Mouse (Mus musculus): ENCODE results near the gene Cachd1. TPM values are rescaled to one million over a fixed set of nuclear protein-coding genes. Genes with fewer than 3 reads are reported as not detected.

Gene Cachd1
- polyA plus RNA-seq, 1 experiment = 37.6 TPM

GRCm38 (mm10) chr4:100992086-100992485, 215.6 kb downstream of the Cachd1 start:
- no peak overlapping the region for H3K4me3 ChIP-seq (ENCODE audit: insufficient read depth, low read length)
- TF ChIP-seq CTCF (IDR thresholded peaks at IDR 0.05; ENCODE audit: borderline replicate concordance, insufficient read depth, low read length) (no peak), POLR2A (IDR thresholded peaks at IDR 0.05; ENCODE audit: low read depth, low read length) (no peak)
- no peak overlapping the region for H3K27ac ChIP-seq (ENCODE audit: insufficient read depth, low read length)
- no peaks in the 10 kb centered on the region for H3K4me1 ChIP-seq (ENCODE audit: control insufficient read depth, insufficient read depth, low read length)

DNA sequence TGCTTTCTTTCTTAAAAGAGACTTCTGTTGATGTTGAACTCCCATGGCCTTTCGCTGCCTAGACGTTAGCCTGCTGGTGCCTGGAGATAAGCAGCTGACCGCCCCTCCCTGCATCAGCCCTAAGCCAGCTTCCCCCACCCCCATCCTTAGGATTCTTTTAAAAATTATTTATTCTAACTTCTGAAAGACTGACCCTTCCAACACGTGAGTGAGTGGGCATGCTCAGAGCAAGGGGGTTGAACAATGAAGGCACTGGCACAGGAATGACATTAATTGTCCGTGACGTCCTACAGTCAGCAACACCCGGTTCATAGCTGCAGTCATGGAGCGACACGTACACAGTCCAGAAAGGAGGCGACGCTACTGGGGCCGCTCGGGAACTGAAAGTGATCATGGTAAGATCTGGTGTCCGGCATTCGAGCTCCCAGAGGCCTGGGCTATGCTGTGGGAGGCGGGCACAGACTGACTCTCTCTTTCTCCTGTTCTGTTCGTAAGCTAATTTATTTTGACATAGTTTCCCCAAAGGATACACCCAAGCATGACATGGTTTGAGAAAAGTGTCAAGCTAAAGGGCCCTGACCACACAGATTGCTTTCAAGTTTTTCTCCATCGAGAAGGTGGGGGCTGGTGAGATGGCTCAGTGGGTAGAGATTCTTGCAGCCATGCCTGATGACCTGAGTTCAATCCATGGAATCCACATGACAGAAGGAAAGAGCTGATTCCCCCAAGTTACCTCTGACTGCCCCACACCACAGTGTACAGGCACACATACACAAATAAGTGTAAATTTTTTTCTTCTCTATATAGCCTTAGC, 218.2 kb downstream of the Cachd1 start:
- H3K4me1 ChIP-seq (ENCODE audit: control insufficient read depth, insufficient read depth, low read length) = no peaks in the 10 kb centered on the region
- no peak overlapping the region for H3K4me3 ChIP-seq (ENCODE audit: insufficient read depth, low read length)
- TF ChIP-seq CTCF (IDR thresholded peaks at IDR 0.05; ENCODE audit: borderline replicate concordance, insufficient read depth, low read length) = no peak
- TF ChIP-seq POLR2A (IDR thresholded peaks at IDR 0.05; ENCODE audit: low read depth, low read length) = no peak
- H3K27ac ChIP-seq (ENCODE audit: insufficient read depth, low read length) = no peak overlapping the region

DNA sequence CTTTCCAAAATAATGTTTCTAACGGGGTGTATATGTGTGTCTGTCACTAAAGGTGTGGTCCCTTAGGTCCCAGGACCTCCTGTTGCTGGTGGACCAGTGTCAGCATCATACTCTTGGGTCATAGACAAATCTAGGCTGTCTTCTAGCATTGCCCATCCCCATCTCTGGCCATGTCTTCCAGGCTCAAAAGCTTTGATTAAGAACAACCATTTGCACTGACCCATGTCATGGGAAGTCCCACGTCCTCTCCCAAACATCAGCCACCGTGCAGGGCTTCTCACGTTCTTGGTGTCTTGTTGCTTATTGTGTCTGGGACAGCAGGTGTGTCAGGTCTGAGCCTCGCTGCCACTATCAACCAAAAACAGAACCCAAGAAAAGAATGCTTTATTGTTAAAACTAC, 219.1 kb downstream of the Cachd1 start:
- Histone ChIP-seq H3K27ac (ENCODE audit: insufficient read depth, low read length) (no peak overlapping the region), H3K4me3 (ENCODE audit: insufficient read depth, low read length) (no peak overlapping the region), H3K4me1 (ENCODE audit: control insufficient read depth, insufficient read depth, low read length) (no peaks in the 10 kb centered on the region)
- no peak for TF ChIP-seq POLR2A (IDR thresholded peaks at IDR 0.05; ENCODE audit: low read depth, low read length)
- no peak for TF ChIP-seq CTCF (IDR thresholded peaks at IDR 0.05; ENCODE audit: borderline replicate concordance, insufficient read depth, low read length)

GRCm38 (mm10) chr4:100996060-100996651, 219.7 kb downstream of the Cachd1 start:
- H3K4me1 ChIP-seq (ENCODE audit: control insufficient read depth, insufficient read depth, low read length) = no peaks in the 10 kb centered on the region
- no peak overlapping the region for H3K27ac ChIP-seq (ENCODE audit: insufficient read depth, low read length)
- TF ChIP-seq CTCF (IDR thresholded peaks at IDR 0.05; ENCODE audit: borderline replicate concordance, insufficient read depth, low read length) (no peak), POLR2A (IDR thresholded peaks at IDR 0.05; ENCODE audit: low read depth, low read length) (no peak)
- H3K4me3 ChIP-seq (ENCODE audit: insufficient read depth, low read length) = no peak overlapping the region

DNA sequence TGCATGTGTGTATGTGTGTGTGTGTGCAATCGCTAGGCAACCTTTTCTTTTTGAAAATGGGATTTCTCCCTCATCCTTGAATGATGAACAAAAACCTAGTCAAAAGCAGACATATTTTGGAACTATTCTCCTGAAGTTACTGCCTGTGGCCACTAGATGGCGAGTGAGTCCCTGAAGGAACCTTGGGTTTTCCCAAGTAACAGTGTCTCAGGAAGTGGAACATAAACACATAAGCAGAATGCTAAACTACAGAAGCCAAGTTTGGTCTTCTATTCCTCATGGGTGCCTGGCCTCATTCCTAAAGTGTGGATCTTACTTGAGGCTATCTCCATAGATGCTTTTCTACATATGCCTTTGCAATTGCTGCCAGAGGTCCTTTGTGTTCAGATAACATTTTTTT, 221.7 kb downstream of the Cachd1 start:
- H3K4me1 ChIP-seq (ENCODE audit: control insufficient read depth, insufficient read depth, low read length) = no peaks in the 10 kb centered on the region
- no peak overlapping the region for H3K27ac ChIP-seq (ENCODE audit: insufficient read depth, low read length)
- no peak for TF ChIP-seq POLR2A (IDR thresholded peaks at IDR 0.05; ENCODE audit: low read depth, low read length)
- TF ChIP-seq CTCF (IDR thresholded peaks at IDR 0.05; ENCODE audit: borderline replicate concordance, insufficient read depth, low read length) = no peak
- H3K4me3 ChIP-seq (ENCODE audit: insufficient read depth, low read length) = no peak overlapping the region

DNA sequence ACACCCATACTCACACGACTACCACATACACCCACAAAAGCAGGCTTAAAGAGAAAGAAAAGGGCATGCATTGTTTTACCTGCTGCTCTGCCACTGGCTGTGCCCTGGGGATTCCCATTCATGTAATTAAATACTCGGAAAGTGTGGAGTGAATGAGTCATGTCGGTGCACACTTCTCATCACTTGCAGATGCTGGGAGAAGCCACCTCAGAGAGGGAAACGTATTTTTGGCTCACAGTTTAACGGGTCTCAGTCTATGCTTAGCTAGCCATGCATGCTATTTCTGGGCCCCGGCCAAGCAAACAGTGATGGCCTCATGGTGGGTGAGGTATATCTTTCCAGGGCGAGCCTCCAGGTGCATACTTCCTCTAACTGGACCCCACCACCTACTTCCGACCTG, 222.4 kb downstream of the Cachd1 start:
- Histone ChIP-seq H3K27ac (ENCODE audit: insufficient read depth, low read length) (no peak overlapping the region), H3K4me1 (ENCODE audit: control insufficient read depth, insufficient read depth, low read length) (no peaks in the 10 kb centered on the region), H3K4me3 (ENCODE audit: insufficient read depth, low read length) (no peak overlapping the region)
- no peak for TF ChIP-seq POLR2A (IDR thresholded peaks at IDR 0.05; ENCODE audit: low read depth, low read length)
- TF ChIP-seq CTCF (IDR thresholded peaks at IDR 0.05; ENCODE audit: borderline replicate concordance, insufficient read depth, low read length) = no peak

DNA sequence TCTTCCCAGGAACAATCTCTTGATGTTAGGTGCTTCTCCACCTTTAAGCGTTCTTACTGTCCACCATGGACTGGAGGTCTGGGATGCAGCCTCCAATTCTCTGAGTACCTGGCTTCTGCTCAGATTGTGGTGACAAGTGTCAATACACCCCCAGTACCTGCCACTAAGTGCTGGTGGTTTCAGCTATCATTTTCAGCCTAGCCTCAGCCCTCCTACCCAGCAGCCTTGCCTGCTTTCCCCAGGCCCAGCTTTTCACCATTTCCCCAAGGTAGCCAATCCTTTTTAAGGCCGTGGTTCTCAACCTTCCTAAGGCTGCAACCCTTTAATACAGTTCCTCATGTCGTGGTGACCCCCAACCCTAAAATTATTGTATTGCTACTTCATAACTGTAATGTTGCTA, 224.1 kb downstream of the Cachd1 start:
- Histone ChIP-seq H3K27ac (ENCODE audit: insufficient read depth, low read length) (no peak overlapping the region), H3K4me3 (ENCODE audit: insufficient read depth, low read length) (no peak overlapping the region), H3K4me1 (ENCODE audit: control insufficient read depth, insufficient read depth, low read length) (no peaks in the 10 kb centered on the region)
- no peak for TF ChIP-seq CTCF (IDR thresholded peaks at IDR 0.05; ENCODE audit: borderline replicate concordance, insufficient read depth, low read length)
- TF ChIP-seq POLR2A (IDR thresholded peaks at IDR 0.05; ENCODE audit: low read depth, low read length) = no peak

- H3K4me1 ChIP-seq (ENCODE audit: control insufficient read depth, insufficient read depth, low read length) = no peaks in the 10 kb centered on the region
- H3K4me3 ChIP-seq (ENCODE audit: insufficient read depth, low read length) = no peak overlapping the region
- no peak for TF ChIP-seq POLR2A (IDR thresholded peaks at IDR 0.05; ENCODE audit: low read depth, low read length)
- no peak for TF ChIP-seq CTCF (IDR thresholded peaks at IDR 0.05; ENCODE audit: borderline replicate concordance, insufficient read depth, low read length)
- no peak overlapping the region for H3K27ac ChIP-seq (ENCODE audit: insufficient read depth, low read length)
Measured at GRCm38 (mm10) chr4:101001073-101001472, 224.6 kb downstream of the Cachd1 start.

DNA sequence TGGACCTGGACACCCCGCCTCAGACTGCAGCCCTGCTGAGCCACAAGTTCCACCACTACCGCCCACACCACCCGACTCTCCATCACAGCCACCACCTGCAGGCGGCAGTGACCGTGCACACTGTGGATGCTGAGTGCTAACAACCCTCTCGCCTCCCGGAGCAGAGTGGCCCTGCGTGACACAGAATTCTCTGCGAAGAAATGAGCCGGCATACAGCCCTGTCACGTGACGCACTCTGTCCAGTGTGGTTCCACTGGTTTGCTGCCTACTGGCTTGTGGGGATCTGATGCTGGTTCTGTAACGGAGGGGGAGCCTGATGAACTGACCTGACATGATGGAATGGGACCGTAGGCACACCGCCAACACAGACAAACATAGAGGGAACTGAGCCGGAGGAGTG, 226.5 kb downstream of the Cachd1 start:
- H3K4me1 ChIP-seq (ENCODE audit: control insufficient read depth, insufficient read depth, low read length) = no peaks in the 10 kb centered on the region
- no peak overlapping the region for H3K4me3 ChIP-seq (ENCODE audit: insufficient read depth, low read length)
- TF ChIP-seq POLR2A (IDR thresholded peaks at IDR 0.05; ENCODE audit: low read depth, low read length) (no peak), CTCF (IDR thresholded peaks at IDR 0.05; ENCODE audit: borderline replicate concordance, insufficient read depth, low read length) (no peak)
- H3K27ac ChIP-seq (ENCODE audit: insufficient read depth, low read length) = no peak overlapping the region

- no peak for TF ChIP-seq POLR2A (IDR thresholded peaks at IDR 0.05; ENCODE audit: low read depth, low read length)
- no peak overlapping the region for H3K4me3 ChIP-seq (ENCODE audit: insufficient read depth, low read length)
- no peak overlapping the region for H3K27ac ChIP-seq (ENCODE audit: insufficient read depth, low read length)
- H3K4me1 ChIP-seq (ENCODE audit: control insufficient read depth, insufficient read depth, low read length) = no peaks in the 10 kb centered on the region
Measured at GRCm38 (mm10) chr4:101008362-101008769, 231.9 kb downstream of the Cachd1 start.

Measured in embryonic fibroblast, embryonic 13.5 days (primary cell).